Mouse (Mus musculus): ENCODE measurements around the gene C2cd4c. TPM values are rescaled to one million over a fixed set of nuclear protein-coding genes. Genes with fewer than 3 reads are reported as not detected.
A peak's percentile ranks its signal among the peaks of the same experiment; 100 is the strongest.

Gene C2cd4c
- polyA plus RNA-seq, 1 experiment from 2014 or later = 0.19 TPM

DNA sequence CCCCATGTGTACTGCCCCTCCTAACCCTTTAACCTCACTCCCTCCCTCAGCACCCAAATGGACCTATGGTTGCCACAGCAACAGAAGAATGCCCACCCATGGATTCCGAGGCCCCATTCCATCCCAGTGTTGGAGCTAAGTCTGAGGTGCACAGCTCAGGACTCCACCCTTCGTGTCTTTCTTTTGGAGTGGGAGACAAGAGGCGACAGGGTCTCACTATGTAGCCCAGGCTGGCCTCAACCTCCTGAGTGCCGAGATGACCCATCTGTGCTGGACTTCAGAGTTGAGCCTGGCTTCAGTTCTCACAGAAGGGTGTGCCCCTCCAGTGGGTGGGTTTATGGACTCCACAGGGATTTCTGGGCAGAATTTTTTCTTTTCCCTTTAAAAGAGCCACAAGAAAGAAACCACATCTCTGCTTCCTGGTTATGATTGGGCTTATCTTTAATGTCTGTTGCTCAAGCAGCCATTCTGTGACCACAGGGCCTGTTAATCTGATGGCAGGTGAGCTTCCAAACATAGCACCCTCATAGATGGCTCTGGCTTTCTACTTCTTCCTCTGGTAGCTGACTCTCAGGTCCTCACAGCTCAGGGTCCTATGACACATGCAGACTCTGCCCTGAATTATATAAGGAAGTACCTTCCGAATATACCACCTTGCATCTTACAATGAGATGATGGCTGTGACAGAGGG lies 26.6 kb downstream of the C2cd4c start, which contains the start of gene Theg:
Theg (minus strand) TSS at position 271 of the 691 bp plus-strand sequence.
- Histone ChIP-seq H3K36me3 (ENCODE audit: control insufficient read depth, insufficient read depth, low read length) (no peaks in the 10 kb centered on the region), H3K4me2 (ENCODE audit: low read length) (no peak within 1 kb of the TSS), H3K4me1 (replicated peaks; ENCODE audit: control insufficient read depth, insufficient read depth, low read length) (no peaks in the 10 kb centered on the region), H3K9ac (ENCODE audit: low read length) (no peak within 1 kb of the TSS), H3K27me3 (replicated peaks; ENCODE audit: control insufficient read depth, insufficient read depth, low read length) (no peaks in the 10 kb centered on the region), H3K27ac (ENCODE audit: low read depth) (no peak within 1 kb of the TSS), H3K9me3 (ENCODE audit: control insufficient read depth, low read length) (no peaks in the 10 kb centered on the region), H3K4me3 (ENCODE audit: low read depth, low read length) (no peak within 1 kb of the TSS)
- ATAC-seq (replicated peaks; ENCODE audit: low FRiP score, low TSS enrichment, low read depth) (no peak), DNase-seq (ENCODE audit: low spot score) (no peak)
- 81% methylated on average over 5 of the region's 5 CpGs for WGBS

DNA sequence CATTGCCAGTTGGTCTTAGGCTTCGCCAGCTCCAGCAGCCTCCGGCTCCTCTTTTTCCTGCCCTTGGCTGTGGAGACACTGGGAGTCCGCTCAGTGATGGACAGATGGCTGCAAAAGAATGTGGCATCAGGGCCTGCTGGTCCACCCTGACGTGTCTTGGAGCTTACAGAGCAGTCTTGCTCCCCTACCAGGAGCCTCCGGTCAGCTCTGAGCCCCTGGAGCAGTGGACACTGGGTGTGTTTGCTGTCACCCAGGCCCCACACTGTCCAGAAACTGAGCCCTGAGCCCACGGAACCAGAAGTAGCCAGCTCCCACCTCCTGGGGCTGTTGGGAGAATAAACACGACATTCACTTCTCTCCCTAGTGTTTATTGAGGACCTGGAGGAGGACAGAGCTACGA lies 27.6 kb downstream of the C2cd4c start:
- ATAC-seq (replicated peaks; ENCODE audit: low FRiP score, low TSS enrichment, low read depth) = no peak
- Histone ChIP-seq H3K4me2 (ENCODE audit: low read length) (no peak overlapping the region), H3K9ac (ENCODE audit: low read length) (no peak overlapping the region), H3K36me3 (ENCODE audit: control insufficient read depth, insufficient read depth, low read length) (no peaks in the 10 kb centered on the region), H3K27ac (ENCODE audit: low read depth) (no peak overlapping the region), H3K4me1 (replicated peaks; ENCODE audit: control insufficient read depth, insufficient read depth, low read length) (no peaks in the 10 kb centered on the region), H3K27me3 (replicated peaks; ENCODE audit: control insufficient read depth, insufficient read depth, low read length) (no peaks in the 10 kb centered on the region), H3K9me3 (ENCODE audit: control insufficient read depth, low read length) (no peaks in the 10 kb centered on the region), H3K4me3 (ENCODE audit: low read depth, low read length) (no peak overlapping the region)
- WGBS = 66% methylated on average over 8 of the region's 8 CpGs
- no peak for DNase-seq (ENCODE audit: low spot score)

DNA sequence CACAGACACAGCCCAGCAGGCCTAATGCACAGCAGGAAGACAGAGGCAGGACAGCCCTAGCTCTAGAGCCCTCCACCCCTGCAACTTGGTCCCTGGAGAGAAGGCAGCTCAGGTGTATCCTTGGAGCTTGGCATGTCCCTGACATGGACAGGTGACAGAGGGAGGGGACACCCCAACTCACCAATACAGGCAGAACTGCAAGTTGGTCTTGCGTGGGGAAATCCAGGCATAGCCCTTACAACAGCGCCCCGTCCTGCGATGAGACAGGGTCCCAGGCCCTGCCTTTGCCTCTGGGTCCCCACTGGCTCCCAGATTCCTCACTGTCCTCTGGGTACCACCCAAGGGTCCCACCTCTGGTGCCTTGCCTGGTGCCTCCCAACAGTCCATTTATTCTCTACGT lies 28.1 kb downstream of the C2cd4c start:
- ATAC-seq (replicated peaks; ENCODE audit: low FRiP score, low TSS enrichment, low read depth) = no peak
- peak; percentile 45 for DNase-seq (ENCODE audit: low spot score)

DNA sequence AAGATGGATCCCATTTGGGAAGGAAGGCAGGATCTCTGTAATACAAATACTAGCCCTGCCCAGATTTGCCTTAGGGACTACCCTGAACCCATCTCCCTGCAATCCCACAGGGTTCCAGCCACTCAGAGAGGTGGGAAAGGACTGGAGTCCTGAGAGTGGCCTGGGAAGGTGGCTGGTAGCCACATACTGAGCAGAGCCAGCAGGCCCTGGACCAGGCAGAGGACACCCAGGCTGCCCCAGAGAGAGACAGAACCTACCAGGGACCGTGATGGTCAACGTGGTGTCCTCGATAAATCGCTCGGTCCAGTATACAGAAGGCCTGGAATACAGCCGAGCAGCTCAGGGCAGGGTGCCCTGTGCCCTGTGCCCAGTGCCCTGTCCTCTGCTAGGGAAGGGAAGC lies 28.7 kb downstream of the C2cd4c start:
- Histone ChIP-seq H3K27me3 (replicated peaks; ENCODE audit: control insufficient read depth, insufficient read depth, low read length) (no peaks in the 10 kb centered on the region), H3K36me3 (ENCODE audit: control insufficient read depth, insufficient read depth, low read length) (no peaks in the 10 kb centered on the region), H3K9me3 (ENCODE audit: control insufficient read depth, low read length) (no peaks in the 10 kb centered on the region), H3K27ac (ENCODE audit: low read depth) (no peak overlapping the region), H3K4me1 (replicated peaks; ENCODE audit: control insufficient read depth, insufficient read depth, low read length) (no peaks in the 10 kb centered on the region), H3K4me3 (ENCODE audit: low read depth, low read length) (no peak overlapping the region), H3K9ac (ENCODE audit: low read length) (no peak overlapping the region), H3K4me2 (ENCODE audit: low read length) (no peak overlapping the region)
- DNase-seq (ENCODE audit: low spot score) (no peak), ATAC-seq (replicated peaks; ENCODE audit: low FRiP score, low TSS enrichment, low read depth) (no peak)
- WGBS = 87% methylated on average over 6 of the region's 6 CpGs

More for the DNA sequence above, 28.1 kb downstream of the C2cd4c start:
- no peaks in the 10 kb centered on the region for H3K27me3 ChIP-seq (replicated peaks; ENCODE audit: control insufficient read depth, insufficient read depth, low read length)
- 85% methylated on average over 5 of the region's 5 CpGs for WGBS
- H3K9me3 ChIP-seq (ENCODE audit: control insufficient read depth, low read length) = no peaks in the 10 kb centered on the region
- H3K9ac ChIP-seq (ENCODE audit: low read length) = no peak overlapping the region
- no peak overlapping the region for H3K27ac ChIP-seq (ENCODE audit: low read depth)
- H3K4me3 ChIP-seq (ENCODE audit: low read depth, low read length) = no peak overlapping the region
- no peak overlapping the region for H3K4me2 ChIP-seq (ENCODE audit: low read length)
- no peaks in the 10 kb centered on the region for H3K36me3 ChIP-seq (ENCODE audit: control insufficient read depth, insufficient read depth, low read length)
- H3K4me1 ChIP-seq (replicated peaks; ENCODE audit: control insufficient read depth, insufficient read depth, low read length) = no peaks in the 10 kb centered on the region

DNA sequence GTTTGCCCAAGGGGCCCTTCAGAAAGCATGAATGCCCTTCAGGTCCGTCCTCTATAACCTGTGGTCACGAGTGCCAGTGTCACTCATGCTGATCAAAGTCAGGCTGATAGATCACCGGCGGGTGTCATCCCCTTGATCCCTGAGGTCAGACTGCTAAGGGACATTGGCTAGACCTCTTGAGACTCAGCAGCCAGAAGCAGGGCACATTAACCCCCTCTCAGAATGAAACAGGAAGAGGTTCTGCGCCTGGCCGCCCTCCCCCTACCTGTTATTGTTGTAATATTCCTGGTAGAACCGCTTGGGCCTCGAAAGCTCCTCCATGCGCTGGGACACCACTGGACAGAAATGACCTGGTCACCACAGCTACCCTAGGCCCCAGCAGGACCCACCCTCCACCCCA lies 29.4 kb downstream of the C2cd4c start:
- Histone ChIP-seq H3K9me3 (ENCODE audit: control insufficient read depth, low read length) (no peaks in the 10 kb centered on the region), H3K27ac (ENCODE audit: low read depth) (no peak overlapping the region), H3K4me1 (replicated peaks; ENCODE audit: control insufficient read depth, insufficient read depth, low read length) (no peaks in the 10 kb centered on the region), H3K36me3 (ENCODE audit: control insufficient read depth, insufficient read depth, low read length) (no peaks in the 10 kb centered on the region), H3K4me2 (ENCODE audit: low read length) (no peak overlapping the region), H3K4me3 (ENCODE audit: low read depth, low read length) (no peak overlapping the region), H3K9ac (ENCODE audit: low read length) (no peak overlapping the region), H3K27me3 (replicated peaks; ENCODE audit: control insufficient read depth, insufficient read depth, low read length) (no peaks in the 10 kb centered on the region; the same call in 1 of the 2 replicates)
- WGBS = 69% methylated on average over 9 of the region's 9 CpGs
- ATAC-seq (replicated peaks; ENCODE audit: low FRiP score, low TSS enrichment, low read depth) (no peak), DNase-seq (ENCODE audit: low spot score) (no peak)

DNA sequence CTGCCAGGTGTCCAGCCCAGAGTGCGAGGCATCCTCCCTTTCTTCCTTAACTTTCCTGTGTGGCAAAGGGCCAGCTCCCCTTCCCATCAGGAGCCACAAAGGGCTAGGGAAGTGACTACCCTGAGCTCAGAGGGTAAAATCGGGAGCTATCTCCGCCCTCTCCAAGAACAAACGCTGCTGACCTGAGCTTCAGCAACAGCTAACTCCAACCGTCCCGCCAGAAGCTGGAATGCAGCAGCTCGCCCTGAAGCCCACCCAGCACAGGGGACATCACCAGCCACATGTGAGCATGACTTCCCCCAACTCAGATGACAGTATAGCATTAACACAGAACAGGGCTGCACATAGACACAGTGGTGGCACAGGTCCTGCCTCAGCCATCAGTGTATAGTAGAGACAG lies 29.8 kb downstream of the C2cd4c start:
- Histone ChIP-seq H3K27me3 (replicated peaks; ENCODE audit: control insufficient read depth, insufficient read depth, low read length) (no peaks in the 10 kb centered on the region; the same call in 1 of the 2 replicates), H3K4me1 (replicated peaks; ENCODE audit: control insufficient read depth, insufficient read depth, low read length) (no peaks in the 10 kb centered on the region), H3K4me2 (ENCODE audit: low read length) (no peak overlapping the region), H3K9ac (ENCODE audit: low read length) (no peak overlapping the region), H3K36me3 (ENCODE audit: control insufficient read depth, insufficient read depth, low read length) (no peaks in the 10 kb centered on the region), H3K9me3 (ENCODE audit: control insufficient read depth, low read length) (no peaks in the 10 kb centered on the region), H3K27ac (ENCODE audit: low read depth) (no peak overlapping the region), H3K4me3 (ENCODE audit: low read depth, low read length) (no peak overlapping the region)
- ATAC-seq (replicated peaks; ENCODE audit: low FRiP score, low TSS enrichment, low read depth) = no peak
- no peak for DNase-seq (ENCODE audit: low spot score)
- 54% methylated on average over 7 of the region's 7 CpGs for WGBS

DNA sequence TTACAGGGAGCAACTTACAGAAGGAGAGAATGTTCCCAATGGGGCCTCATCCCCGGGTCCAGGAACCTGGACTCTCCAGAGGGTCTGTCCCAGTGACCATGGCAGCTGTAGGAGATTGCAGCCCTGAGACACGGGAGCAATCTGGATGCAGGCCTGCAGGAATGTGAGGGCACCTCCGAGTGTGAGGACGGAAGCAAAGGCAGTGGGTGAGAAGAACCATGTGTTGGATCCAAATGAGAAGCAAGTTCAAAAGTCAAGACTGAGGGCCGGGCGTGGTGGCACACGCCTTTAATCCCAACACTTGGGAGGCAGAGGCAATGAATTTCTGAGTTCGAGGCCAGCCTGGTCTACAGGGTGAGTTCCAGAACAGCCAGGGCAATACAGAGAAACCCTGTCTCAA lies 32.3 kb downstream of the C2cd4c start:
- DNase-seq (ENCODE audit: low spot score) (no peak), ATAC-seq (replicated peaks; ENCODE audit: low FRiP score, low TSS enrichment, low read depth) (no peak)
- Histone ChIP-seq H3K27ac (ENCODE audit: low read depth) (no peak overlapping the region), H3K9me3 (ENCODE audit: control insufficient read depth, low read length) (no peaks in the 10 kb centered on the region), H3K36me3 (ENCODE audit: control insufficient read depth, insufficient read depth, low read length) (no peaks in the 10 kb centered on the region), H3K4me3 (ENCODE audit: low read depth, low read length) (no peak overlapping the region), H3K4me1 (replicated peaks; ENCODE audit: control insufficient read depth, insufficient read depth, low read length) (no peaks in the 10 kb centered on the region), H3K4me2 (ENCODE audit: low read length) (no peak overlapping the region), H3K27me3 (replicated peaks; ENCODE audit: control insufficient read depth, insufficient read depth, low read length) (no peaks in the 10 kb centered on the region; the same call in 1 of the 2 replicates), H3K9ac (ENCODE audit: low read length) (no peak overlapping the region)
- 88% methylated on average over 8 of the region's 8 CpGs for WGBS

DNA sequence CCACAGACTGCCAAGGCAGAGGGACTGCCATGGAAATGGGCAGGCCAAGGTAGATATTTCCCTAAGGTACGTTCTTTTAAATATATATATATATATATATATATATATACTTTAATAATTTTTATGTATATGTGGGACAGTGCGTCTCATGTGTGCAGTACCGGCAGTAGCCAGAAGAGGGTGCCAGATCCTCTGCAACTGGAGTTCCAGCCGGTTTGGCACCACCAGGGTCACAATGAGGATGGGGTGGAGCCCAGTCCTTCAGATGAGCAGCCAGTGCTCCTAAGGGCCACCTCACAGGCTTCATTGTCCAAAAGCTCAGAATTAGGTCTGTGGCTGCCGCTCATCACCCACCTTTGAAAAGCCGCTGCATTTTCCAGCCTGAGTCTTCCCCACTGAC lies 33.0 kb downstream of the C2cd4c start:
- no peak overlapping the region for H3K4me3 ChIP-seq (ENCODE audit: low read depth, low read length)
- H3K27ac ChIP-seq (ENCODE audit: low read depth) = no peak overlapping the region
- WGBS = 45% methylated on average over 6 of the region's 6 CpGs
- no peaks in the 10 kb centered on the region for H3K4me1 ChIP-seq (replicated peaks; ENCODE audit: control insufficient read depth, insufficient read depth, low read length)
- H3K9ac ChIP-seq (ENCODE audit: low read length) = no peak overlapping the region
- H3K27me3 ChIP-seq (replicated peaks; ENCODE audit: control insufficient read depth, insufficient read depth, low read length) = no peaks in the 10 kb centered on the region; the same call in 1 of the 2 replicates
- ATAC-seq (replicated peaks; ENCODE audit: low FRiP score, low TSS enrichment, low read depth) (no peak), DNase-seq (ENCODE audit: low spot score) (peak; percentile 74)
- no peaks in the 10 kb centered on the region for H3K9me3 ChIP-seq (ENCODE audit: control insufficient read depth, low read length)
- H3K36me3 ChIP-seq (ENCODE audit: control insufficient read depth, insufficient read depth, low read length) = no peaks in the 10 kb centered on the region
- H3K4me2 ChIP-seq (ENCODE audit: low read length) = no peak overlapping the region

DNA sequence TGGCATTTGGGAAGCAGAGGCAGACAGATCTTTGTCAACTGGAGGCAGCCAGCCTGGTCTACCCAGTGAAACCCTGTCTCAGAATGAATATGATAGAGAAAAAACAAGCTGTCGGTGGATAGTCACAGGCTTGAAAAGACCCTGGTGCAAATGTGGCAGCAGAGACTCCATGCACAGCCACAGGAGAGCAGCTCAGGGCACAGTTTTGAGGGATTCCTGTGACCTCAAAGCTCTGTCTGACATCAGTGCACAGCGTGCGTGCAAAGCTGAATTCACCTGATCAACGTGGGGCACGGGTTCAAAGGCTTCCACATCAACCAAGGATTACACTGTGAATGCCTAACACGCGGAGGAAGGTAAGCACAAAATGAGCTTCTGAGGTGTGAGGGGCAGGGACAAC lies 33.5 kb downstream of the C2cd4c start:
- Histone ChIP-seq H3K4me1 (replicated peaks; ENCODE audit: control insufficient read depth, insufficient read depth, low read length) (no peaks in the 10 kb centered on the region), H3K4me2 (ENCODE audit: low read length) (no peak overlapping the region), H3K4me3 (ENCODE audit: low read depth, low read length) (no peak overlapping the region), H3K27ac (ENCODE audit: low read depth) (no peak overlapping the region), H3K9me3 (ENCODE audit: control insufficient read depth, low read length) (no peaks in the 10 kb centered on the region), H3K9ac (ENCODE audit: low read length) (no peak overlapping the region), H3K36me3 (ENCODE audit: control insufficient read depth, insufficient read depth, low read length) (no peaks in the 10 kb centered on the region), H3K27me3 (replicated peaks; ENCODE audit: control insufficient read depth, insufficient read depth, low read length) (no peaks in the 10 kb centered on the region; the same call in 1 of the 2 replicates)
- 69% methylated on average over 7 of the region's 7 CpGs for WGBS
- DNase-seq (ENCODE audit: low spot score) (no peak), ATAC-seq (replicated peaks; ENCODE audit: low FRiP score, low TSS enrichment, low read depth) (no peak)
